Mouse (Mus musculus) stomach, embryonic 14.5 days (tissue): Measurements from ENCODE around the gene Lats1. TPM values are rescaled to one million over a fixed set of nuclear protein-coding genes. Genes with fewer than 3 reads are reported as not detected.
"Not testable (repeated sequence)": the region's sequence is repeated elsewhere in the genome, so short reads cannot be mapped to it uniquely, and the experiment has no call there.

Experiments
- ATAC-seq: fragments of 200-750 bp; cut with Nextera tagmentation; 2 replicates; pipeline ENCODE4 v1.8.0; 2017; ENCODE audit warnings: low read depth, moderate TSS enrichment; ENCODE audit not compliant: insufficient number of reproducible peaks, insufficient read depth, low FRiP score
- H3K27ac ChIP-seq: fragments of 300-500 bp; sonication (generic); 2 replicates; pipeline ENCODE4 v1.5.1; 2014; ENCODE audit warnings: mild to moderate bottlenecking, low read length, moderate library complexity, mixed read lengths
- H3K27me3 ChIP-seq: fragments of 300-500 bp; sonication (generic); 2 replicates; pipeline ENCODE4 v1.6.1; 2014; ENCODE audit warnings: low read length, control low read depth, mixed read lengths; ENCODE audit not compliant: control insufficient read depth, insufficient read depth
- H3K36me3 ChIP-seq: fragments of 300-500 bp; sonication (generic); 2 replicates; pipeline ENCODE4 v1.6.1; 2014; ENCODE audit warnings: mild to moderate bottlenecking, control low read depth, low read length, moderate library complexity, mixed read lengths; ENCODE audit not compliant: control insufficient read depth, insufficient read depth
- H3K4me1 ChIP-seq: fragments of 300-500 bp; sonication (generic); 2 replicates; pipeline ENCODE4 v1.6.1; 2014; ENCODE audit warnings: low read length, control low read depth, mixed read lengths; ENCODE audit not compliant: control insufficient read depth, insufficient read depth
- H3K4me2 ChIP-seq: fragments of 300-500 bp; sonication (generic); replicated peaks from 2 replicates; pipeline ENCODE4 v1.6.1; 2014; ENCODE audit warnings: low read depth, low read length, control low read depth
- H3K4me3 ChIP-seq: fragments of 300-500 bp; sonication (generic); 2 replicates; pipeline ENCODE4 v1.5.1; 2014; ENCODE audit warnings: low read depth, low read length, control low read depth
- H3K9ac ChIP-seq: fragments of 300-500 bp; sonication (generic); replicated peaks from 2 replicates; pipeline ENCODE4 v1.6.1; 2014; ENCODE audit warnings: low read depth, mild to moderate bottlenecking, control low read depth, low read length, moderate library complexity, mixed read lengths
- H3K9me3 ChIP-seq: fragments of 300-500 bp; sonication (generic); 2 replicates; pipeline ENCODE4 v1.6.1; 2016; ENCODE audit warnings: low read depth, low read length, control low read depth; ENCODE audit not compliant: control insufficient read depth
- WGBS: fragments of 180-500 bp; shearing (Covaris S2); extraction: QIAGEN DNeasy Blood & Tissue Kit; methylation state at CpG from one replicate; pipeline ENCODE4 v1.1.7; 2014; 5-methylcytosine and 5-hydroxymethylcytosine counted together
- polyA plus RNA-seq: library from polyadenylated mRNA; unstranded; fragments of >200 nt; fragmentation: Nextera tagmentation; extraction: Ambion mirVana; gene quantifications from 2 replicates; pipeline ENCODE4 v1.2.1, GENCODE M21; 2014

Gene Lats1
- polyA plus RNA-seq, 1 experiment from 2014 or later = 16.8 TPM

GRCm38 (mm10) chr10:7737914-7738313 is 56.9 kb downstream of the Lats1 start:
- Histone ChIP-seq H3K4me1 (no peaks in the 10 kb centered on the region), H3K9ac (no peak overlapping the region), H3K9me3 (no peaks in the 10 kb centered on the region), H3K36me3 (peaks cover 16% of the 10 kb centered on the region; the same call in 1 of the 2 replicates), H3K4me2 (no peak overlapping the region), H3K4me3 (no peak overlapping the region), H3K27ac (no peak overlapping the region), H3K27me3 (no peaks in the 10 kb centered on the region)
- WGBS = 60% methylated on average over 3 of the region's 3 CpGs
- ATAC-seq = no peak

GRCm38 (mm10) chr10:7745528-7745927 is 64.5 kb downstream of the Lats1 start:
- not testable (repeated sequence) for H3K27ac ChIP-seq, H3K9ac ChIP-seq, H3K4me3 ChIP-seq, ATAC-seq, H3K27me3 ChIP-seq, H3K9me3 ChIP-seq, H3K4me2 ChIP-seq, H3K4me1 ChIP-seq
- peaks cover 40% of the 10 kb centered on the region for H3K36me3 ChIP-seq
- 89% methylated on average over 6 of the region's 6 CpGs for WGBS

GRCm38 (mm10) chr10:7748752-7749151 is 67.7 kb downstream of the Lats1 start:
- WGBS = 85% methylated on average over 6 of the region's 6 CpGs
- Histone ChIP-seq H3K4me3 (no peak overlapping the region), H3K9ac (no peak overlapping the region), H3K27ac (no peak overlapping the region), H3K4me1 (no peaks in the 10 kb centered on the region), H3K4me2 (no peak overlapping the region), H3K9me3 (no peaks in the 10 kb centered on the region), H3K36me3 (peaks cover 42% of the 10 kb centered on the region), H3K27me3 (no peaks in the 10 kb centered on the region)
- ATAC-seq = no peak

GRCm38 (mm10) chr10:7757544-7757943 is 76.5 kb downstream of the Lats1 start:
- Histone ChIP-seq H3K9me3 (no peaks in the 10 kb centered on the region), H3K4me1 (no peaks in the 10 kb centered on the region), H3K27ac (no peak overlapping the region), H3K36me3 (peaks cover 36% of the 10 kb centered on the region), H3K4me2 (no peak overlapping the region), H3K9ac (no peak overlapping the region), H3K4me3 (no peak overlapping the region), H3K27me3 (no peaks in the 10 kb centered on the region)
- ATAC-seq = no peak
- 95% methylated on average over 2 of the region's 2 CpGs for WGBS

Other genes starting within 250 kb of the Lats1 start
- gene Ulbp1, start 207.6 kb upstream of the Lats1 start, polyA plus RNA-seq = 2.2 and 5.2 TPM in 2 replicates
- gene Lrp11, start 91.4 kb upstream of the Lats1 start, polyA plus RNA-seq = 5.2 and 5.9 TPM in 2 replicates
- 46.7 and 53.3 TPM in 2 replicates for gene Nup43, start 13.7 kb upstream of the Lats1 start, polyA plus RNA-seq
- gene Pcmt1, start 78 bp upstream of the Lats1 start, polyA plus RNA-seq = 103 and 114 TPM in 2 replicates
- 59.0 and 61.6 TPM in 2 replicates for gene Katna1, start 44.8 kb downstream of the Lats1 start, polyA plus RNA-seq
- 81.0 and 85.4 TPM in 2 replicates for gene Ginm1, start 111.6 kb downstream of the Lats1 start, polyA plus RNA-seq
- 43.5 and 44.0 TPM in 2 replicates for gene Ppil4, start 111.7 kb downstream of the Lats1 start, polyA plus RNA-seq
- 0.17 TPM in 1 of 2 replicates, not detected in the other for gene Zc3h12d, start 151.3 kb downstream of the Lats1 start, polyA plus RNA-seq